Mouse (Mus musculus): ENCODE results near the gene Vps26a.

Gene Vps26a

DNA sequence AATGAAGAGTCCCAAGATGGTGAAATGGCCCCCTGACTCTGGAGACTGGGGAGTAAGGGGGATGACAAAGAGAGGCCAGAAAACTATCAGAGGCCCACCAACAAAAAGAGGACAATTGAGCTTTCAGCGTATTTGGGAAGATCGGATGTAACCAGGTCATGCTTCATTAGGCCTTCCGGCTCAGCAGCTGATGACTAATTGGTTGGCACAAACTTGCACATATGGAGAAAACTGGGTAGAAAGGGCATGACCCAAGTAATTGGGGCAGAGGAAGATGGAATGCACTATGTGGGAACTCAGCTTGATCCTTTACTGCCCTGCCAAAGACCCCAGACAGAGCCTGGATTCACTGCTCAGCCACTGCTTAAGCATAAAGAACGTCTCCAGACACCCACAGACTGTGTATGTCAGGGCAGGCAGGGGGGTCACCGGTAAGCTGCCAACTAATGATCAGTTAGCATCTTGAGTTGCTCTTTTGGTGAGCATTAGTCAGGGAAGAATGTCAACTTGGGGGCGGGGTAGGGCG, 67.7 kb downstream of the Vps26a start:
- peak; percentile 75 for DNase-seq (ENCODE audit: low spot score)

DNA sequence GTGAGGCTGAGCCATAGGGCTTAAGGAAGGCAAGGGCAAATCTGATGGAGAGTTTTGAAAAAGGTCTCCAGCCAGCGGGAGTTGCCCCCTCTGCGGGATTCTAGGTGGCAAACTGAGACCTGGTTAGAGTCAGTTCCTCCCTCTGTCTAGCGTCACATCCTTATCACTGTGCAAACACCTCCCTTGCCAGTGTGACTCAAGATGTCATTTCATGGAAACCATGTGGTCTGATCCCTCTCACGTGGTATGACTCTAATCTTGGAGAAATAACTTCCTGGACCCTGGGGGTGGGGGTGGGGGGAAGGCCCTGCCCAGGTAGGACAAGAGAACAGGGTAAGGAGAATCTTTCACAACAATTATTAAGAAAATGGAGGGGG, 73.0 kb downstream of the Vps26a start:
- no peak for DNase-seq (ENCODE audit: low spot score)

DNA sequence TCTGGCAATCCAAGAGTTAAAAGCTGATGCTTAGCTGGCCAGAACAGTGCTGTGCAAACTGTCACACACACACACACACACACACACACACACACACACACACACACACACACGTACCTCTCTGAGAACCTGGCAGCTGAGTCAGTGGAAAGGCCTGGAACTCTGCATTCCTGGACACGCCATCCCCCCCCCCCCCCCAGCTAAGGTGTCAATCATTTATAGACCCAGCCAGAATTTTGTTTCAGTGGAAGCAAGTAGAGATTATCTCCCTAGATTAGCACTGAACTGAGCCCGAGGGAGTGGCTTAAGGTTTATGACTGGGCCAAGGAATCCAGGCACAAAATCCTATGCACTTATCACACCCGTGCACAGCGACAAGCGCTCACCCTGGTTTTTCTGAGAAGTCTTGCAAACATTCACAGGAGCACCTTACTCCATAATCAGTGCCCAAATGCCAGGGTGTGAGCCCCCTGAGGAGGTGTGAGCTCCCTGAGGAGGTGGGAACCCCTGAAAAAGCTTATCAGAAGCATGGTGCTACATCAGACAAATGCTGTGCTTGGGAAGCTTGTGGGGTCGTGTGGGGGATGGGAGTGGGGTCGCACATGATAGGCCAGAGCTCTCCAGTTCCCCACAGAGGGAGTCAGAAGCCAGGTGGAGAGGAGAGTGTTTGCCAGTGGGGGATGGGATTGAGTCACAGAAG, 73.5 kb downstream of the Vps26a start:
- no peak for DNase-seq (ENCODE audit: low spot score)

- no peak for DNase-seq (ENCODE audit: low spot score)
Observed at GRCm38 (mm10) chr10:62411431-62412410, 74.9 kb downstream of the Vps26a start.

GRCm38 (mm10) chr10:62410943-62411342, 75.7 kb downstream of the Vps26a start:
- DNase-seq (ENCODE audit: low spot score): peak; percentile 87
